Mouse (Mus musculus) cerebellum, adult (tissue): Measurements from ENCODE around the gene Ppp1r18.

ENCODE experiments used
- ATAC-seq: cut with Nextera tagmentation; 2 replicates; pipeline ENCODE4 v1.9.2; 2017; ENCODE audit warnings: mild to moderate bottlenecking, moderate library complexity, mixed read lengths; ENCODE audit not compliant: insufficient number of reproducible peaks, low FRiP score, low TSS enrichment

Gene Ppp1r18

DNA sequence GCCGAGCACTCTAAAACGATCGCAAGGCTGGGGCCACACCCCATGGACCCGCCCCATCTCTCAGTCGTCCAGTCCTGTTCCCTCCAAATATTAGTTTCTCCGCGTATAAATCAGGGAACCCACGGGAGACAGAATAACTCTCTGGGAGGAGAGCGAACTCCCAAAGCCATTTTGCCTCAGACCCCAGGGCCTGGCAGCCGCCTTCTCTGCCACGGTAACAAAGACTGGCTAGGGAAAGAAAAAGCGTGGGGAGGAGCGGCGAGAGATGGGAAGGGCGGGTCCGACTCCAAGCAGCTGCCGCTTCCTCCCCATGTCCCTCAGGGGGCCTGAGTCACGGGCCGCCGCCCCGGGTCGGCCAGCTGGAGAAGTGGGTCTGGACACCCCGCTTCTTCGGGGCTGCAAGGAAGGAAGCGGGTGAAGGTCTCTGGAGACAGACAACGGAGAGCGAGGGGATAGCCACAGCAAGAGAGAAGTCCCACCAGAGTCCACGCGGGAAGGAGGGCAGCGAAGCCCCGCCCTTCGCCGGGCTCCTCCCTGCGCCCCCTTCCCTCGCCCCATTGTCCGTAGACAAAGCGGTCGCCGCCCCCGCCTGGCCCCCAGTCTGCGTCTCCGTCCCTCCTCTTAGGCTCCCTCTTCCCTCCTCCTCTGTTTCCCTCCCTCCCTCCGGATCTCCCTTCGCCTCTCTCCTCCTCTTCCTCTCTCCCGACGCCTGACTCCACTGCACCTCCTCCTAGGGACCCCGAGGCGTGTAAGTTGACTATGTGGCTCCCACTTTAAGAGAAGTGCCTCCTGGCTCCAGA lies at the start of gene Ppp1r18:
Gene Ppp1r18 (plus strand): TSS at position 113 of the 800 bp plus-strand sequence.
- no peak for ATAC-seq

DNA sequence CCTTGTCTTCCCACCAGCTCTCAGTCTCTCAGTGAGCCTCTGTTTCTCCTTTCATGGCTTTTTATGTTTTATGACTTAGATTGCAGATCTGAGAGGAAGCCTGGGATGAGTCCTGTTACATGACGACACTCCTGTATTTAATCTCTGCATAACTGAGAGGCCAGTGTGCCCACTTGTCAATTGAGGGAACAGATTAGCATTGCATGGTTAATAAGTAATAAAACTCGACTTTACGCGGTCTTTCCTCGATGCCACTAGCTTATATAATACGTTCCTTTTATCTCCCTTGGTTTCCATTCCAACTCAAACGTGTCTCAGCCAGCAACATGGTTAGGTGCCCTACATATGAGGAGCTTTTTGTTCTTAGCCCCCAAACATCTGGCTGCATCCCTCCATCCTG lies 49.6 kb upstream of the Ppp1r18 start:
- no peak for ATAC-seq

DNA sequence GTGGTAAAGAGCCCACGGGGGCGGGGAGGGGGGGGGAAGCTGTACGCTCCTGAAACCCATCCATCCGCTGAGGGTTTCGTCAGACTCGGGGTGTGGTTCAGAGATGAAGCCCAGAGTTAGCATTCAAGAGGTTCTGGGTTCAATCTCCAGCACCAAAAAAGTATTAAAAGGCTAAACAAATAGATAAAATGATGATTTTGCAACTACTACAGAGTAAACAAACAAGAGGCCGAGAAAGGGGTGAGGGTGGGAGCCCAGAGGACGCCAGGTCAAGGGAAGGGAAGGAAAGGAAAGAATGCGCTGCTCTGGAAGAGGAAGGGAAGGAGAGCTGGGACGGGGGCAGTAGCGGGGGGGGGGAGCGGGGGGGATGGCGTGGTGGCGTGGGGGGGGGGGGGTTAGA lies 48.7 kb upstream of the Ppp1r18 start:
- ATAC-seq: no peak

DNA sequence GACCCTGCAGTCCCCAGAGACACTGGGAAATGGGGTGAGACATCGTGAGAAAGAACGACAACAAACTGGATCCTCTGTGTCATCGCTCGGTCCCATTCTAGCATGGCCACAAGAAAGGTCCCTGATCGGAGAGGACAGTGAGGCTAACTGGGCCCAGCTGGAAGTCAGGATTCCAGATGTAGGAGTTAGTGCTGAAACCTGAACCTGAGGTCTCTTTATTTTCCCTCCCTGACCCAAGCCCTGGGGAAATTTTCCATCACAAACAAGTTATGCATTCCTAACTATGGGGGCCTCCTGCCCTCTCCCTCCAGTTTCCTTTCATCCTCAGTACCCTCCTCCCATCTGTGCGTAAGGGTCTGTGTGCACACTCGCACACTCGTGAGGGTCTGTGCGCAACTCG lies 48.2 kb upstream of the Ppp1r18 start:
- ATAC-seq: no peak

DNA sequence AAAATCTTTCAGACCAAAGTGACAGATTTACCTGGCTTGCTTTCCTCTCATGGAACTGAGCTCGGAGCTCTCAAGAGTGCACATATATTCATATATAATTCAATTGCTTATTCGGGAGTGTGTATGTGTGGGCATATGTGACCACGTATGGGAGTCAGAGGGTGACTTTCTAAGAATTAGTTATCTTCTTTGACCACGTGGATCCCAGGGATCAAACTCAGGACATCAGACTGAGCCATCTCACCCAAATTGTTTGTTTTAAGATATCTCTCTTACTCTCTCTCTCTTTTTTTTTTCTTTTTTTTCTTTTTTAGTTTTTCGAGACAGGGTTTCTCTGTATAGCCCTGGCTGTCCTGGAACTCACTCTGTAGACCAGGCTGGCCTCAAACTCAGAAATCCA lies 45.3 kb upstream of the Ppp1r18 start:
- ATAC-seq: no peak

DNA sequence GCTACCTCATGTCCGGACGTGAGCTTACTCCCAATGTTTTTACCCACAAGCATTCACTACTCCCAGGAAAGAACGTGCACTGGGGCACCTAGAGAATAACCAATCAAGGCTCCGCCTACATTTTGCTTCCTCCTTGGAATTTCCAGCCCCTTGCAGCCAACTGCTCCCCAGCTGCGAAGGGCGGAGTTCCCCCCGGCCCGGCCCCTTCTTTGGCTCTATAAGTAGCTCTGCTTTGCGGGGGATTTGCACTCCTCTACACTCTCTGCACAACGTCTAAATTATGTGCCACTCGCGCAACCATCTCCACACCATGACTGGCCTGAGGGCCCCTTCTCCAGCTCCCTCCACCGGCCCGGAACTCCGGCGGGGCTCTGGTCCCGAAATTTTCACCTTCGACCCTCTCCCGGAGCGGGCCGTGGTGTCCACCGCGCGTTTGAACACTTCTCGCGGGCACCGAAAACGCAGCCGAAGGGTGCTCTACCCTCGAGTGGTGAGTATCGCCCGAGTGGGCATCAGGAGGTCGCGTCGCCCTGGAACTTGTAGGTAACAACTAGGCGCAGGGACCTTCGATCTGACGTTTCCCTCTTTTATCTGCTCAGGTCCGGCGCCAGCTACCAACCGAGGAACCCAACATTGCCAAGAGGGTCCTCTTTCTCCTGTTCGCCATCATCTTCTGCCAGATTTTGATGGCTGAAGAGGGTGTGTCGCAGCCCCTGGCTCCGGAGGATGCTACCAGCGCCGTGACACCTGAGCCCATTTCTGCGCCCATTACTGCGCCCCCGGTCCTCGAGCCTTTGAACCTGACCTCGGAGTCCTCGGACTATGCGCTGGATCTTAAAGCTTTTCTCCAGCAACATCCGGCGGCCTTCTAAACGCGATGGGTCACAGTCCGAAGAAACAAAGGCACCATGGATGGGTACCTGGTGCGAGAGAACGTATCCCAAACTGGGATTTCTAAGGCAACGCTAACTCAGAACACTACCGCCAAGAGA lies 43.7 kb upstream of the Ppp1r18 start, which contains the start of gene Ier3:
Gene Ier3 (plus strand): TSS at position 246 of the 992 bp plus-strand sequence.
- no peak for ATAC-seq

DNA sequence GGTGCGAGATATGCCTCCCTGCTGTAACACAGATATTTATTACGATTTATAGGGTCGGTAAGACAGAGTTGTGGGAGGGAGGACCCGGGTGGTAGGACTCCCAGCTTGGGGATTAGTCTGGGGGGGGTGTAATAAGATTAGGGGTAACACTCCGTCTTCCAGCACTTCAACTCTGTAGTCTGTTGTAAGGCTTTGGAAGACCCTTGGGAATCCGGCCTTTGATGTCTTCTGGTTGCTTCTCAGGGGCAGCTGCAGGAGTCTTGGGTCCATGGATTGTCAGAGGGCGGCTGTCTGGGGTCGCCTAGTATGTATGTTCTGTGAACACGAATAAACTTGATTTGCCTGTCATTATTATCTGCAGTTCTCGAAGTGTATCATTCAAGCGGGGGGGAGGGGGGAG lies 42.8 kb upstream of the Ppp1r18 start:
- ATAC-seq: no peak

DNA sequence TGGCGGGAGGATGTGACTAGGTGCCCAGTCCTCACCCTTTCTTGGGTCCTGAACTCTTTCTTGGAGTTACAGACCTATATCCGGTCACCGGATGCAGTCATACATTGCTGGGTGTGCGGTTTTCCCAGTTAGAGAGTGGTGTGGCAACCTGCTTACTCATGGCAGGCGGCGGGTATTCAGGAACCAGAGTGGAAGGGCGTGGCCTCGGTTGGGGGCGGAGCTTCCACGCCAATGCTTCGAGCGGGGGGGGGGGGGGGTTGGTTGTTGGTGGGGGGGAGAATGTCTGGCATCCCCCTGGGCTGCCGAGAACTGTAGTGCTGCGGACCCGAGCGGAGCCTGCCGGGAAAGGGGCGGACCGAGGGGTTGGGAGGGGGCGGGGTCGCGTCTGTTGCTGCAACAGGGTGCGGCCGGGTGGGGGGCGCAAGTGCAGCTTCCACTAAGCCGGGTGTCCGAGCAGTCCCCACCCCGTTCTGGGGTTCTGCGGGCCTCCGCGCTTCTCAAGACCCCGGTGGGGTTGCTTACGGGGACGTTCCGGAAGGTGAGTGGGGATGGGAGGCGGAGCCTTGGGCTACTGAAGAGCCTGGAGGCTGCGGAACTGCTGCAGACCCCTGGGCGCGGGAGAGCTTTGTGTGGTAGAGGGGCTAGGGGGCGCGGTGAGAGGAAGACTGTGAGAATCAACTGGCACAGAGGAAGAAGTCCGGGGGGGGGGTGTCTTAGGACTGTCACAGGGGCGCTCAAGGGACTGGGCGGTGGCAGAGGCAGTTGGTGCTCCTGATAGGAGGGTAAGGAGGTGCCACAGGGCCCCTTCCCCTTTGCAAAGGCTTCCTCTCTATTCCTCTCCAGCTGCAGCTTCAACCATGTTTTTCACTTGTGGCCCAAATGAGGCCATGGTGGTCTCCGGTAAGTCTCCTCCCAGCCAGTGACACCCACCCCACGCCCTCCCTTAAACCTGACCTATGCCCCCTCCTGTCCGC lies 42.1 kb upstream of the Ppp1r18 start, which contains the start of gene Flot1:
Gene Flot1 (plus strand): TSS at position 267 of the 974 bp plus-strand sequence.
- ATAC-seq: peak; percentile 62

DNA sequence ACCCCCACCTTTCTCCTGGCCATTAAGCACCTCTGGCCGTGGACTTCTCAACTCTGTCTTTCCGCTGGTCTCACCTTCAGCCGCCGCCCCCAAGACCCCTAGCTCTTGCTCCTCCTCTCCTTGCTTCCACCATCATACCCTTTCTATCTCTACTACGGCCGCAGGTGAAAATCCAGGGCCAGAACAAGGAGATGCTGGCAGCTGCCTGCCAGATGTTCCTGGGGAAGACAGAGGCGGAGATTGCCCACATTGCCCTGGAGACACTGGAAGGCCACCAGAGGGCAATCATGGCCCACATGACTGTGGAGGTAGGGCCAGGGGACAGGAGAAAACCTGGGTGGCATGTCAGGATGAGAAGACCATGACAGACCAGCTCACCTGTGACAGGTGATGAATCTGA lies 41.0 kb upstream of the Ppp1r18 start:
- no peak for ATAC-seq

DNA sequence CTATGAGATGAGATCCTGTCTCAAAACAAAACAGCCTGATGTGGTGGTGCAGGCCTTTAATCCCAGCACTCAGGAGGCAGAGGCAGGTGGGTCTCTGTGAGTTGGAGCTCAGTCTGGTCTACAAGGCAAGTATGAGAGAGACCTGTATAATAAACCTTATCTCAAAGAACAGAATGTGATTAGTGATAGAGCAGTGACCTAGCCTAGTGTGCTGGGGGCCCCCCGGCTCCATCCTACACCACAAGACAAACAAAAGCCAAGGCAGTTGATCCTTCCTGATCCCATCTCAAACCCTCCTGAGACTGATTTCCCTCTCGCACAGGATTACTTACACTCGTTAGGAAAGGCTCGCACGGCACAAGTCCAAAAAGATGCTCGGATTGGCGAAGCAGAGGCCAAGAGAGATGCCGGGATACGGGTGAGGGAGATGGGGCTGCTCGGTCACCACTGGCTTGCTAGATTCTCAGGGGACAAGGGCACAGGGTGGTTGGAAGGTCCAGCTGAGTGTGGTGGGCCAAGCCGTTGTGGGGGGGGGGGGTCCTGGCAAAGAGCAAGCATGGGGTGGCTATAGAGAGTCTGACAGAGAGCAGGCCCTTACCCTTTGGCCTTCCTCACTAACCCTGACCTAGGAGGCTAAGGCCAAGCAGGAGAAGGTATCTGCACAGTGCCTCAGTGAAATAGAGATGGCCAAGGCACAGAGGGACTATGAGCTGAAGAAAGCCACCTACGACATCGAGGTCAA lies 40.1 kb upstream of the Ppp1r18 start:
- ATAC-seq: no peak

DNA sequence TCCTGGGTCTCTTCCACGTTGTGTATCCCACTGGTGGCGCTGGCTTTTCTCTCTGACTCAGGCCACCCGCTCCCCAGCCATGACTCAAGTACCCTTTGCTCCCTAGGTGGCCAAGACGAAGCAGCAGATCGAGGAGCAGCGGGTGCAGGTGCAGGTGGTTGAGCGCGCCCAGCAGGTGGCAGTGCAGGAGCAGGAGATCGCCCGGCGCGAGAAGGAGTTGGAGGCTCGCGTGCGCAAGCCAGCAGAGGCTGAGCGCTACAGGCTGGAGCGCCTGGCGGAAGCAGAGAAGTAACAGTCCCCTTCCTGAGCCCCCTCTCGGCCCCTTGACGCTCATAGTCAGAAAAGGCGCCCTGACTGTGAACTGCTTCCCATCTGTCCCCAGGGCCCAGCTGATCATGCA lies 35.7 kb upstream of the Ppp1r18 start:
- peak; percentile 65; the same call in 1 of the 2 replicates for ATAC-seq

DNA sequence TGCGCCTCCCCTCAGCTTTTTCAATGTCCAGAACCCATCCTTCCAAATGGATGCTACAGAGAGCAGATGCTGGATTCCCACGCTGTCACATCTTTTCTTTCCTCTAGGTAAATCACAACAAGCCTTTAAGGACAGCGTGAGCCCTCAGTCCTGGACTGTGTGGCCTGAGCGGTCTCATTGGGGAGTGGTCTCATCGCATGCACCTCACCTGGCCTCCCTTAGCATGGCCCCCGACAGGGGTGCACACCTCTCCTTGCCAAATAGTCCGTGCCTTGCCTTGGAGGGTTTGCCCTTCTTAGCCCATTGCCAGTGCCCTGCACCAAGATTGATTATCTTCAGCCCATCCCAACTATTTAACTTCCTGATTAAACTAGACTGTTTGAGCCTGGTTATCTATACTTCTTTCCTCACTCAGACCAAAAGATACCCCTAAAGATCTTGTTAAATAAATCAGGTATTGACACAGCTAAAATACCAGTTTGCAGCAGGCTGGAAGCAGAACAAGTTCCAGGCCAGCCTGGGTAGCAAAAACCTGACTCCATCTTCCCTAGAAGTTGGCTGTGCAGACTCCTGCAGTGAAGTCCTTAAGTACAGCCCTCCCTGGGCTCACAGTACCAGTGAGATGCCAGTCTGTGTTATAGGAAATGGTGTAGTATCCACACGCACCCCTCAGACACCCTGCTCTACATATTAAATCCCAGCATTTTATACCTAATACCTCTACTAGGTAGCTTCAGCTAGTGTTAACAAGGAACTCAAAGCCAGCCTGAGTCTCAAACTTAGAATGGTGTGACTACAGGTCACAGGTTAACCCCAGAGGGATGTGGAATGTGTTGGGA lies 32.8 kb upstream of the Ppp1r18 start:
- no peak for ATAC-seq

DNA sequence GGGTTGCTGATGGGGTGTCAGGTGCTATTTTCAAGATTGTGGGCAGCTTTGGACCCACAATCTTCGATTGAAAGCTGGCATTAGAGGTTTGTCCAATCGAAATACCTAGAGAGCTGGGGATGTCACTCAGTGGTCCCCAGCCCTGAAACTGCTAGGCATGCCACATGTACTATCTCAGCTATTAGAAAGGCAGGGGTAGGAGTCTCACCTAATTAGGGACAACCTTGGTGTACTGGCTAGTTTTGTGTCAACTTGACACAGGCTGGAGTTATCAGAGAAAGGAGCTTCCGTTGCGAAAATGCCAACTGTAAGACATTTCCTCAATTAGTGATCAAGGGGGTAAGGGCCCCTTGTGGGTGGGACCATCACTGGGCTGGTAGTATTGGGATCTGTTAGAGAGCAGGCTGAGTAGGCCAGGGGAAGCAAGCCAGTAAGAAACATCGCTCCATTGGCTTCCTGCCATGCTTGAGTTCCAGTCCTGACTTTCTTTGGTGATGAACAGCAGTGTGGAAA lies 32.1 kb upstream of the Ppp1r18 start:
- no peak for ATAC-seq

DNA sequence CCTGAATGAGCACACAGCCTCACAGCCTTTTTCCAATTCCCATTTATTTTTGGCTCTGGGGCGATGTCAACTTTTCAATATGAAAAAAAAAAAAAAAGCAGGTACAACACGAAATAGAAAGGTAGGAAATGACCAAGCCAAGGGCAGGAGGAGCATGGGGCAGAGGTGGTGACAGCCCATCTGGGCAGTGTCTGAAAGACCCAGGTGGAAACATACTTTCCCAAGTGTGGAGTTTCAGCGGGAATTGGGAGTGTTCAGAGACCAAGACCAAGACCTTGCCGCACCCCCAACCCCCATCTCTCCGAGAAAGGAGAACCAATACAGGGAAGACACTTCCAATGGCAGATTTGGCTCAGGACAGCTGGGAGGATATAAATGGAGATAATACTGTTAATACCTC lies 31.5 kb upstream of the Ppp1r18 start:
- ATAC-seq: no peak

DNA sequence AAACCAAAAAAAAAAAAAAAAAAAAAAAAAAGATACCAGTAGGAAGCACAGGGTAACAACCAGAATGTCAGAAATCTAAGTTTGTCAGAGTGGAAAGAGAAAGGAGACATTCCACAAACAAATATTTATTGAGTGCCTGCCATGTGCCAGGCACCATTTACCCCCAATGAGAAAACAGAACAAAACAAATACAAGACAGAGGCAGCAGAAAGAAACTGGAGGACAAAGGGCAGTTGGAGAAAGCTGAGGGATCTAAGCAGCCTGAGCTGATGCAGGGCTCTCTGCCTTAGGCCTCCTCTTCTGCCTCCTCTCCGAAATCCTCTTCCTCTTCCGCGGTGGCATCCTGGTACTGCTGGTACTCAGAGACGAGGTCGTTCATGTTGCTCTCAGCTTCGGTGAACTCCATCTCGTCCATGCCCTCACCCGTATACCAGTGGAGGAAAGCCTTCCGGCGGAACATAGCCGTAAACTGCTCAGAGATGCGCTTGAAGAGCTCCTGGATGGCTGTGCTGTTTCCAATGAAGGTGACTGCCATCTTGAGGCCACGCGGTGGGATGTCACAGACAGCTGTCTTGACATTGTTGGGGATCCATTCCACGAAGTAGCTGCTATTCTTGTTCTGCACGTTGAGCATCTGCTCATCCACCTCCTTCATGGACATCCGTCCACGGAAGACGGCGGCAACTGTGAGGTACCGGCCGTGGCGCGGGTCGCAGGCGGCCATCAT lies 30.5 kb upstream of the Ppp1r18 start:
- no peak for ATAC-seq

DNA sequence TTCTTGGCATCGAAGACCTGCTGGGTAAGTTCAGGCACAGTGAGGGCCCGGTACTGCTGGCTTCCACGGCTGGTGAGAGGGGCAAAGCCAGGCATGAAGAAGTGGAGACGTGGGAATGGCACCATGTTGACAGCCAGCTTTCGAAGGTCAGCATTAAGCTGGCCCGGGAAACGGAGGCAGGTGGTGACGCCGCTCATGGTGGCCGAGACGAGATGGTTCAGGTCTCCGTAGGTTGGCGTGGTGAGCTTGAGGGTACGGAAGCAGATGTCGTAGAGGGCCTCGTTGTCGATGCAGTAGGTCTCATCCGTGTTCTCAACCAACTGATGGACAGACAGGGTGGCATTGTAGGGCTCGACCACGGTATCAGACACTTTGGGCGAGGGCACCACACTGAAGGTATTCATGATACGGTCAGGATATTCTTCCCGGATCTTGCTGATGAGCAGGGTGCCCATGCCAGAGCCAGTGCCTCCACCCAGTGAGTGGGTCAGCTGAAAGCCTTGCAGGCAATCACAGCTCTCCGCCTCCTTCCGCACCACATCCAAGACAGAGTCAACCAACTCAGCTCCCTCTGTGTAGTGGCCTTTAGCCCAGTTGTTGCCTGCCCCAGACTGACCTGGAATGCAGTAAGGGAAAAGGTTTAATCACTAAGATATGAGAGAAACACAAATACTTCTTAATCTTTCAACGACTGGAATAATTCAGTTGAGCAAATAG lies 29.8 kb upstream of the Ppp1r18 start:
- no peak for ATAC-seq
